Mouse (Mus musculus) neural tube, postnatal 0 days (tissue): Measurements from ENCODE around the gene Dsp. TPM values are rescaled to one million over a fixed set of nuclear protein-coding genes. Genes with fewer than 3 reads are reported as not detected.

Source experiments
- polyA plus RNA-seq: library from polyadenylated mRNA; unstranded; fragments of >200 nt; fragmentation: Nextera tagmentation; extraction: Ambion mirVana; gene quantifications from 2 replicates; pipeline ENCODE4 v1.2.1, GENCODE M21; 2015

Gene Dsp
- 0.06 and 0.08 TPM in 2 replicates for polyA plus RNA-seq

DNA sequence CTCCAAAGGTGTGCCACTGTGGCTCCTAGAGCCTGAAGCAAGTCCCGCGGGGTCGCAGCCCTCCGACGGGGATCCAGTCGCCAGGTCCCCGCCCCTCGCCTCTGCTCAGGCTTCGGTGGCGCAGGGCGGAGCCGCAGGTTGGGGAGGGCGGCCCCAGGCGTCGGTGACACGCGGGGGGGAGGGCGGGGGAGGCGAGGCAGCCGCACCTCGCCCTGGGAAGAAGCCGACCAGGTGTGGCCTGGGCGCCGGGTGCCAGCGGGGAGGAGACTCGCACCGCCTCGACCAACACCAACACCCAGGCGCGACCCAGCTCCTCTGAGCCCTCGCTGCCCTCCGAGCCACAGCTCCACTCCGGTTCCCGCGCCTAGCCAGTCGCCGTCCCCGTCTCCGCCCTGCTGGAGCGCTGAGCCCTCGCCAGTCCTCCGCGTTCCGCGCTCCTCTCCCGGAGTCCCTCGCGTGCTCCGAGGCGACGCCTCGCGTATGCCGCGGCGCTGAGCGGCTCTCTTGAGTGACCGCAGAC, at the start of gene Dsp:
Dsp (plus strand) TSS at position 226 of the 520 bp plus-strand sequence.

DNA sequence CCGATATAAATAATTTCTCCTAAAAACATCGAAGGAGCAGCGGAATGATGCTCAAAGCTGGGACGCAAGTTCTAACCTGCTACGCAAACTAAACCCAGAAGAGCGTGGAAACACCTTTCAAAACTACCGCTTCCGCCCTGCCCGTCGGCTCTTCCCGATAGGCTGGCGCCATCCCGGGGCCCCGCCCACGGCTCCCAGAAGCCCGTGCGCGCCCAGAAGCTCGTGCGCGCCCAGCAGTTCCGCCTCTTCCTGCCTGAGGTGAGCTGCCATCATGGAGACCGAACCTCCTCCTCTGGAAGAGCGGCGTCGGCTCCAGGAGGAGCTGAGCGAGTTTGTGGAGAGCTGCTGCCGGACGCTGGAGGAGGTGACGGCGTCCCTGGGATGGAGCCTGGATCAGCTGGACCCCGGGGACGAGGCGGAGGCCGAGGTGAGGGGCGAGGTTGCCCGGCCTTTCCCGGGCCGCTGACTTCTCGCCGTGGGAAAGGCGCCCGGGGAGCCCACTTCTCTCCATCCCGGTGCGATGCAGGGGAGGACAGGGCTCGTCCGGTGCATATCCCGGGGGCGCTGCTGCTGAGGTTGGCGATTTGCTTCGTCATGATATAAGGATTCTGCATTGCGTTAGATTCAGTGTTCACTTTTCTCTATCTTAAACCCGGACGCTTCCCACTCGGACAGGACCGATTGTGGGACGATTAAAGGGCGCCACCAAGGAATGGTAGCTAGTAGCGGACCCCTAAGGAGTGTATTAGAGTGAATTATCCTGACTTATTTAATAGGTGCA, 53.8 kb downstream of the Dsp start, which contains the start of gene Snrnp48:
Snrnp48 (plus strand) TSS at position 237 of the 781 bp plus-strand sequence.

Other genes with a start within 250 kb of the Dsp start
- gene Ssr1, start 157.1 kb upstream of the Dsp start, polyA plus RNA-seq: 53.0 and 59.1 TPM in 2 replicates
- 37.4 and 37.7 TPM in 2 replicates for gene Riok1, start 114.3 kb upstream of the Dsp start, polyA plus RNA-seq
- 2.3 TPM in 2 replicates for gene Cage1, start 114.2 kb upstream of the Dsp start, polyA plus RNA-seq
- gene Snrnp48, start 53.6 kb downstream of the Dsp start, polyA plus RNA-seq: 20.2 and 23.2 TPM in 2 replicates
- 5.4 and 7.1 TPM in 2 replicates for gene Bmp6, start 193.8 kb downstream of the Dsp start, polyA plus RNA-seq